Mouse (Mus musculus) kidney, postnatal 14 days (tissue): ENCODE results near the gene Tsga10.
"Not testable (repeated sequence)": the region's sequence is repeated elsewhere in the genome, so short reads cannot be mapped to it uniquely, and the experiment has no call there.

Source experiments
- DNase-seq: peaks from one replicate; pipeline ENCODE4 v3.0.0; 2022; ENCODE audit warnings: mixed read lengths

Tsga10 gene

DNA sequence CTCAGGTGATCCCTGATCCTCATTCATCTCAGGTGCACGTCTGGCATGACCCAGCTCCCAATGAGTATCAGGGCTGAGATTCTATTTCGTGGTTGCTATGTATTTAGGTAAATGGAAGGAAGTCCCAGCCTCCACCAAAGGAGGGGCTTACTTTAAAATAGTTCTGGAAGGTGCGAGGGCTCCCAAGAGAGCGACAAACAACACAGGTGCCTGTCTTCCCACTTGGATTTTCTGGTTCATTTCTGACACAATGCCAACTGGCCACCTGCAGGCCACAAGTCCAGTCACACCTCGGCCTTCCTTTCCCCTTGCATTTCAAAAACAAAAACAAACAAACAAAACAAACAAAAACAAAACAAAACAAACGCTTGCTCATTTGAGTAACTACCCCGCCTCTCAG, 147.7 kb downstream of the Tsga10 start:
- DNase-seq, result no peak

DNA sequence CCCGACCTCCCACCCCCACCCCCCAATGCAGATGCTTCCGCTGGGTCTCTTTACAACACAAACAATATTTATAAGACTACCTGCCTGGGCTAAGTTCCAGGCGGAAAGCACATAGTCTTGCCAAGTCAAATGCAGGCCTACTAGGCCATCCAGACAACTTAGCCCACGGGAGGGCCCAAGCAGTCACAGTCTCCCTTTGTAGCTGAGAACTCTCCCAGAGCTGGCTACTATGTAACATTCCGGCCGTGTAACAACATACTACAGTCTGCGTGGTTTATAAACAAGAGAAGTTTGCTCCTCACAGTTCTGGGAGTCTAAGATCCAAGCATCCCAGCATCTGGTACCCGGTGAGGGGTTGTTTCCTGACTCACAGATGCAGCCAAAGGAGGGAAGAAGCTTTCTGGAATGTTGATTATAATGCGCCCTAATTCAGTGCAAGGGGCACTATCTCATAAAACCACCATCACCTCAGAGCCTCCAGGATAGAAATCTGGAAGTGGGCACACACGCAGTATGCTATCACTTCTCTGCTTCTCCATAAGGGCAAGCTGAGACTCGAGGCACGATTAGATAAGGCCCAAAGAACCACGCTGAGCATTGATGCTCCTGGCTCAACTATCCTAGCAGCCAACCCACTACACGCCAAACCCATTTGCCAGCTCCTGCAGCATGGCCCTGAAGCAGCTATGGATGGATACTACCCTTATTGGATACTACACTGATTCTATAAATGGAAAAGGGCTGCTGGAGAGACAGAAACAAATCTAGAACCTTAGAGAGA, 148.6 kb downstream of the Tsga10 start:
- DNase-seq, result no peak

DNA sequence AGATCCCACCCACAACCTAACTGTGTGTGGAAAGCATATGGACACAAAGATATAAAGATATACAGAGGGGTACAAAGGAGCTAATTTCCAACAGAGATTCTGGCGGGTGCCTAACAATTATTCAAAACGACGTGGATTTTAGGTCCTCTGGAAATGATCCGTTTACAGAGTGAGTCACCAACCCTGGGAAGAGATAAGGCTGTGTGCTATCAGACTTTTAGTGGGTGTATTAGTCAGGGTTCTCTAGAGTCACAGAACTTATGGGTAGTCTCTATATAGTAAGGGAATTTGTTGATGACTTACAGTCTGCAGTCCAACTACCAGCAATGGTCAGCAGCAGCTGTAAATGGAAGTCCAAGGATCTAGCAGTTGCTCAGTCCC, 153.9 kb downstream of the Tsga10 start:
- DNase-seq, result not testable (repeated sequence)

DNA sequence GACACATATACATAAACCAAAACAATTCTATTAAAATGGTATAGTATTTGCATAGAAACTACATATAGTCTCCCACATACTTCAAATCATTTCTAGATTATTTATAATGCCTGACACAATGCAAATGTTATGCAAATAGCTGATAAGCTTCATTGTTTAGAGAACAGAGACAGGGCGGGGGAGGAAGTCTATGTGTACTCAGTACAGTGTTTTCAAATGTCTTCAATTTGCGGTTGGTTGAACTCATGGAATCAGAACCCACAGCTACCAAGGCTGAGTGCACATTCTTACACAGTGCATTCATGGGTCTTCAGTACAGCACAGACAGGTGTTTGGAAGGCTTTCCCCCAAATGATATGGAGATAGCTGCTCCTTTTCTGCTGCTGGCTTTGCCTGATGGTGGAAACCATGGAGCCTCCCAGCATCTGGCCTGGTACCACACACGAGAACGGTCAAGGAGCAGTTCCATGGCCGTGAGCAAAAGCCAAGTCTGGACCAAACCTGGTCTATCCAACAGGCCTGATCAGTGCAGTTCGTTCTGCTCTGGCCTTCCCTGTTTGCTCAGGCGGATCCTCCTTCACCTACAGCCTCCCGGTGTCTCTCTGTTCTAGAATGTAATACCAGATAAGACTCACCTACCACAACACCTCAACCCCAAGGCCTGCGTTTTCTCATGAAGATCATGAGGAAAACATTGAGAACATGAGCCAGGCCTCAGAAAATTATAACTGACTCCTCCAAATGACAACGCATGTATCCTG, 154.5 kb downstream of the Tsga10 start:
- DNase-seq, result no peak

GRCm38 (mm10) chr1:37711082-37711481, 155.1 kb downstream of the Tsga10 start:
- no peak for DNase-seq

DNA sequence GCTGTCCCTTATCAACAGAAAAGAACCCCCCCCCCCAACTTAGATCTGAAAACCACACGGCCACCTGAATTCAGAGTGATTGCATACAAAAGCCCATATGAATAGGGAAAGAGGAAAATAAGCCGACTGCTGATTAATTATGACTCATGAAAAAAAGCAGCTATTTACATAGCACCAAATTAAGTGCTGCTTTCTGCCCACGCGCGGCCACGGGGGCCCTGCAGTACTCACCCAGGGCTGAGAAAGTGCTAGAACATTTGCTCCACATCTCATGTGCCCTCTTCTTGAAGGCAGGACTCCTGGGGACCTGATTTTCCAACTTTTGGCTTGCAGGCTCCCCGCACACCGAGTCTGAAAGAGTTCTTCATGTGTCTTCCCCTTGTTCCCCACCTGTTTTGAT, 156.5 kb downstream of the Tsga10 start:
- no peak for DNase-seq

- DNase-seq, result no peak
Measured at GRCm38 (mm10) chr1:37708270-37708955, 157.8 kb downstream of the Tsga10 start.
